Mouse (Mus musculus): ENCODE measurements at regions not wholly inside any gene's neighbourhood (a gene's known extent, or its start where the extent isn't known, plus 50 kb on each side); places are given as distances from the start of the nearest gene placed in this dataset.
A peak's percentile ranks its signal among the peaks of the same experiment; 100 is the strongest.

GRCm38 (mm10) chr13:15283065-15283464 lies 180.0 kb upstream of the Gli3 start:
- Histone ChIP-seq H3K9ac (ENCODE audit: low read depth, low read length) (no peak overlapping the region), H3K9me3 (ENCODE audit: control insufficient read depth, low read length) (peaks cover 3% of the 10 kb centered on the region; the same call in 1 of the 2 replicates), H3K4me1 (ENCODE audit: control insufficient read depth, insufficient read depth, low read length) (no peaks in the 10 kb centered on the region), H3K36me3 (ENCODE audit: control insufficient read depth, insufficient read depth, low read length) (no peaks in the 10 kb centered on the region), H3K27me3 (ENCODE audit: control insufficient read depth, insufficient read depth, low read length) (no peaks in the 10 kb centered on the region), H3K27ac (ENCODE audit: low read depth, low read length) (no peak overlapping the region), H3K4me3 (ENCODE audit: low read length) (no peak overlapping the region), H3K4me2 (replicated peaks; ENCODE audit: low read depth, low read length) (no peak overlapping the region)
- WGBS: 51% methylated on average over 2 of the region's 2 CpGs
- ATAC-seq (ENCODE audit: low FRiP score, low TSS enrichment): no peak

GRCm38 (mm10) chr13:15298457-15298856 lies 164.6 kb upstream of the Gli3 start:
- H3K9ac ChIP-seq (ENCODE audit: low read depth, low read length): no peak overlapping the region
- H3K9me3 ChIP-seq (ENCODE audit: control insufficient read depth, low read length): no peaks in the 10 kb centered on the region
- no peak overlapping the region for H3K4me3 ChIP-seq (ENCODE audit: low read length)
- no peaks in the 10 kb centered on the region for H3K27me3 ChIP-seq (ENCODE audit: control insufficient read depth, insufficient read depth, low read length)
- H3K4me2 ChIP-seq (replicated peaks; ENCODE audit: low read depth, low read length): no peak overlapping the region
- H3K4me1 ChIP-seq (ENCODE audit: control insufficient read depth, insufficient read depth, low read length): no peaks in the 10 kb centered on the region
- no peaks in the 10 kb centered on the region for H3K36me3 ChIP-seq (ENCODE audit: control insufficient read depth, insufficient read depth, low read length)
- 78% methylated on average over 2 of the region's 2 CpGs for WGBS
- ATAC-seq (ENCODE audit: low FRiP score, low TSS enrichment): no peak
- H3K27ac ChIP-seq (ENCODE audit: low read depth, low read length): no peak overlapping the region

- Histone ChIP-seq H3K27ac (ENCODE audit: low read depth, low read length) (no peak overlapping the region), H3K4me3 (ENCODE audit: low read length) (no peak overlapping the region), H3K9me3 (ENCODE audit: control insufficient read depth, low read length) (no peaks in the 10 kb centered on the region), H3K9ac (ENCODE audit: low read depth, low read length) (no peak overlapping the region), H3K36me3 (ENCODE audit: control insufficient read depth, insufficient read depth, low read length) (no peaks in the 10 kb centered on the region), H3K4me1 (ENCODE audit: control insufficient read depth, insufficient read depth, low read length) (no peaks in the 10 kb centered on the region), H3K4me2 (replicated peaks; ENCODE audit: low read depth, low read length) (no peak overlapping the region), H3K27me3 (ENCODE audit: control insufficient read depth, insufficient read depth, low read length) (no peaks in the 10 kb centered on the region)
- no peak for ATAC-seq (ENCODE audit: low FRiP score, low TSS enrichment)
- 75% methylated on average over 4 of the region's 4 CpGs for WGBS
Observed at GRCm38 (mm10) chr13:15325413-15325812, 137.6 kb upstream of the Gli3 start.

- H3K9ac ChIP-seq (ENCODE audit: low read depth, low read length): no peak overlapping the region
- H3K27me3 ChIP-seq (ENCODE audit: control insufficient read depth, insufficient read depth, low read length): no peaks in the 10 kb centered on the region
- H3K27ac ChIP-seq (ENCODE audit: low read depth, low read length): no peak overlapping the region
- whole genome bisulfite sequencing: 85% methylated on average over 3 of the region's 3 CpGs
- no peak overlapping the region for H3K4me2 ChIP-seq (replicated peaks; ENCODE audit: low read depth, low read length)
- no peak overlapping the region for H3K4me3 ChIP-seq (ENCODE audit: low read length)
- H3K4me1 ChIP-seq (ENCODE audit: control insufficient read depth, insufficient read depth, low read length): no peaks in the 10 kb centered on the region
- ATAC-seq (ENCODE audit: low FRiP score, low TSS enrichment): no peak
- no peaks in the 10 kb centered on the region for H3K9me3 ChIP-seq (ENCODE audit: control insufficient read depth, low read length)
- no peaks in the 10 kb centered on the region for H3K36me3 ChIP-seq (ENCODE audit: control insufficient read depth, insufficient read depth, low read length)
Observed at GRCm38 (mm10) chr13:15326146-15326545, 136.9 kb upstream of the Gli3 start.

GRCm38 (mm10) chr13:15329561-15329960 lies 133.5 kb upstream of the Gli3 start:
- H3K9ac ChIP-seq (ENCODE audit: low read depth, low read length): no peak overlapping the region
- WGBS: 90% methylated on average over 3 of the region's 3 CpGs
- no peaks in the 10 kb centered on the region for H3K9me3 ChIP-seq (ENCODE audit: control insufficient read depth, low read length)
- no peak overlapping the region for H3K4me3 ChIP-seq (ENCODE audit: low read length)
- no peaks in the 10 kb centered on the region for H3K36me3 ChIP-seq (ENCODE audit: control insufficient read depth, insufficient read depth, low read length)
- no peaks in the 10 kb centered on the region for H3K4me1 ChIP-seq (ENCODE audit: control insufficient read depth, insufficient read depth, low read length)
- no peak for ATAC-seq (ENCODE audit: low FRiP score, low TSS enrichment)
- H3K27ac ChIP-seq (ENCODE audit: low read depth, low read length): no peak overlapping the region
- H3K4me2 ChIP-seq (replicated peaks; ENCODE audit: low read depth, low read length): no peak overlapping the region
- H3K27me3 ChIP-seq (ENCODE audit: control insufficient read depth, insufficient read depth, low read length): no peaks in the 10 kb centered on the region

GRCm38 (mm10) chr13:15343474-15343873 lies 119.6 kb upstream of the Gli3 start:
- Histone ChIP-seq H3K4me1 (ENCODE audit: control insufficient read depth, insufficient read depth, low read length) (no peaks in the 10 kb centered on the region), H3K27me3 (ENCODE audit: control insufficient read depth, insufficient read depth, low read length) (no peaks in the 10 kb centered on the region), H3K27ac (ENCODE audit: low read depth, low read length) (no peak overlapping the region), H3K9ac (ENCODE audit: low read depth, low read length) (no peak overlapping the region), H3K36me3 (ENCODE audit: control insufficient read depth, insufficient read depth, low read length) (no peaks in the 10 kb centered on the region), H3K4me3 (ENCODE audit: low read length) (no peak overlapping the region), H3K9me3 (ENCODE audit: control insufficient read depth, low read length) (no peaks in the 10 kb centered on the region), H3K4me2 (replicated peaks; ENCODE audit: low read depth, low read length) (no peak overlapping the region)
- ATAC-seq (ENCODE audit: low FRiP score, low TSS enrichment): no peak
- 11% methylated on average over 3 of the region's 3 CpGs for WGBS

- H3K9me3 ChIP-seq (ENCODE audit: control insufficient read depth, low read length): no peaks in the 10 kb centered on the region
- H3K4me3 ChIP-seq (ENCODE audit: low read length): no peak overlapping the region
- no peak overlapping the region for H3K4me2 ChIP-seq (replicated peaks; ENCODE audit: low read depth, low read length)
- H3K27me3 ChIP-seq (ENCODE audit: control insufficient read depth, insufficient read depth, low read length): no peaks in the 10 kb centered on the region
- H3K36me3 ChIP-seq (ENCODE audit: control insufficient read depth, insufficient read depth, low read length): no peaks in the 10 kb centered on the region
- no peak for ATAC-seq (ENCODE audit: low FRiP score, low TSS enrichment)
- 25% methylated on average over 2 of the region's 2 CpGs for WGBS
- H3K9ac ChIP-seq (ENCODE audit: low read depth, low read length): no peak overlapping the region
- H3K4me1 ChIP-seq (ENCODE audit: control insufficient read depth, insufficient read depth, low read length): no peaks in the 10 kb centered on the region
- no peak overlapping the region for H3K27ac ChIP-seq (ENCODE audit: low read depth, low read length)
Observed at GRCm38 (mm10) chr13:15346866-15347265, 116.2 kb upstream of the Gli3 start.

- no peak for ATAC-seq (ENCODE audit: low FRiP score, low TSS enrichment)
- no peaks in the 10 kb centered on the region for H3K27me3 ChIP-seq (ENCODE audit: control insufficient read depth, insufficient read depth, low read length)
- H3K4me1 ChIP-seq (ENCODE audit: control insufficient read depth, insufficient read depth, low read length): no peaks in the 10 kb centered on the region
- H3K9me3 ChIP-seq (ENCODE audit: control insufficient read depth, low read length): no peaks in the 10 kb centered on the region
- 87% methylated on average over 2 of the region's 2 CpGs for WGBS
- no peaks in the 10 kb centered on the region for H3K36me3 ChIP-seq (ENCODE audit: control insufficient read depth, insufficient read depth, low read length)
- no peak overlapping the region for H3K4me2 ChIP-seq (replicated peaks; ENCODE audit: low read depth, low read length)
- H3K27ac ChIP-seq (ENCODE audit: low read depth, low read length): no peak overlapping the region
- no peak overlapping the region for H3K4me3 ChIP-seq (ENCODE audit: low read length)
- no peak overlapping the region for H3K9ac ChIP-seq (ENCODE audit: low read depth, low read length)
Observed at GRCm38 (mm10) chr13:15366437-15366836, 96.6 kb upstream of the Gli3 start.

GRCm38 (mm10) chr13:15380081-15380480 lies 83.0 kb upstream of the Gli3 start:
- ATAC-seq (ENCODE audit: low FRiP score, low TSS enrichment): no peak

GRCm38 (mm10) chr13:15395249-15395648 lies 67.8 kb upstream of the Gli3 start:
- Histone ChIP-seq H3K9ac (ENCODE audit: low read depth, low read length) (no peak overlapping the region), H3K27me3 (ENCODE audit: control insufficient read depth, insufficient read depth, low read length) (no peaks in the 10 kb centered on the region), H3K9me3 (ENCODE audit: control insufficient read depth, low read length) (no peaks in the 10 kb centered on the region), H3K4me2 (replicated peaks; ENCODE audit: low read depth, low read length) (no peak overlapping the region; the same call in 1 of the 2 replicates), H3K27ac (ENCODE audit: low read depth, low read length) (no peak overlapping the region), H3K36me3 (ENCODE audit: control insufficient read depth, insufficient read depth, low read length) (no peaks in the 10 kb centered on the region), H3K4me3 (ENCODE audit: low read length) (no peak overlapping the region), H3K4me1 (ENCODE audit: control insufficient read depth, insufficient read depth, low read length) (no peaks in the 10 kb centered on the region)
- WGBS: 11% methylated on average over 4 of the region's 4 CpGs
- ATAC-seq (ENCODE audit: low FRiP score, low TSS enrichment): peak; percentile 97

More at GRCm38 (mm10) chr13:15380081-15380480, 83.0 kb upstream of the Gli3 start:
- no peak overlapping the region for H3K4me3 ChIP-seq (ENCODE audit: low read length)
- H3K4me1 ChIP-seq (ENCODE audit: control insufficient read depth, insufficient read depth, low read length): no peaks in the 10 kb centered on the region
- 78% methylated on average over 8 of the region's 8 CpGs for WGBS
- H3K9me3 ChIP-seq (ENCODE audit: control insufficient read depth, low read length): no peaks in the 10 kb centered on the region
- no peaks in the 10 kb centered on the region for H3K27me3 ChIP-seq (ENCODE audit: control insufficient read depth, insufficient read depth, low read length)
- H3K27ac ChIP-seq (ENCODE audit: low read depth, low read length): no peak overlapping the region
- H3K36me3 ChIP-seq (ENCODE audit: control insufficient read depth, insufficient read depth, low read length): no peaks in the 10 kb centered on the region
- no peak overlapping the region for H3K9ac ChIP-seq (ENCODE audit: low read depth, low read length)
- H3K4me2 ChIP-seq (replicated peaks; ENCODE audit: low read depth, low read length): no peak overlapping the region
